In the genomic region with DNA sequence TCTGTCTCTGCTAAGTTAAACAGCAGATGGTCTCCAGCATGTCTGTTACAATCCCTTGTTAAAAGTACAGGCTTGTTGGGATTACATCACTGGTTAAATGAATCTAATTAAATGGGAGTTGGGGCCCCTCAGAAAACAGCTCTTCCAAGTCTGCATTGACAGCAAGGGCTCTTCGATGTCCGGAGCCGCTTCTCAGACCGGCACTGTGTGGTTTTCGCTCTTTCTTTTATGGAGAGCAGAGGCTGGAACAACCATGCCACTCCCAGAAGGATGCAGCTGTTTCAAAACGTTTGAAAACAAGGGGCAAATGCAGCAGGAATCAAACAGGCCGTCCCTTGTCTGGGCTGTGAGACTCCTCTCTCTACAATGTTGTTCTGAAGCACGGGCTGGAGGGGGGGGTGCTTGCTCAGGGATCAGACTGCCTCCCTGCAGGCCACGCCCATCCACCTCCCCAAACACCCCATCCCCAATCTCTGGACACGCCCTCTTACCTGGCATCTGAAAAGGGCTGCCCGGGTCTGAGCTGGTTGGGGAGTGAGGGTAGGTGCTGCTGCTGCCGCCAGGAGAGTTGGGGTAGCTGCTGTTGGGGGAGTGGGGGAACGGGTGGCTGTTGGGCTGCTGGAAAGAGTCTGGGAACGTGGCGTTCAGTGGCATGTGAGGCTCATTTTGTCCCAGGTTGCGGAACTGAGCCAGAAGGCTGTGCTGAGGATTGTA, we compare ENCODE assay signal across 10 mouse cellular contexts. TPM values are rescaled to one million over a fixed set of nuclear protein-coding genes. Genes with fewer than 3 reads are reported as not detected.
A peak's percentile ranks its signal among the peaks of the same experiment; 100 is the strongest.
DNase-seq lines count a peak whose midpoint lies in the region; ATAC-seq lines count a peak whose summit lies in the region.
"Had no signal": no experiment of that assay in that cellular context is flagged by ENCODE, and none has a peak within 500 bp of the region (broad histone marks: within the 10 kb centered on the region; RNA-seq: fewer than 3 reads in every experiment).

No protein-coding gene starts in this region.

- peak; percentile 18 for DNase-seq in embryo, embryonic 10.5 days (ENCODE audit: low spot score)
- no peak for DNase-seq in embryo, embryonic 10 days (ENCODE audit: low spot score)
- DNase-seq in brain, adult 2 months (ENCODE audit: low read depth, low spot score): peak; percentile 82
- no peak for DNase-seq in spleen, postnatal 36 days (ENCODE audit: low spot score in 2 of 2)
- no peak for DNase-seq in kidney, adult 18-20 months
- DNase-seq: kidney, postnatal 10 days; lung, embryonic 14.5 days had no signal

- H3K4me1 ChIP-seq in hindbrain, embryonic 15.5 days (replicated peaks): peaks cover 15% of the 10 kb centered on the region
- peaks cover 5% of the 10 kb centered on the region for H3K4me1 ChIP-seq in midbrain, embryonic 16.5 days (ENCODE audit: control insufficient read depth, insufficient read depth, low read length)

- peaks cover 13% of the 10 kb centered on the region; the same call in 1 of the 2 replicates for H3K36me3 ChIP-seq in hindbrain, embryonic 15.5 days
- H3K36me3 ChIP-seq in midbrain, embryonic 16.5 days (ENCODE audit: control insufficient read depth, insufficient read depth, low read length): 0 out of 2 replicates have a peak, but pooled peaks cover 6% of the 10 kb centered on the region

- 40% methylated on average over 16 of the region's 16 CpGs for WGBS in hindbrain, embryonic 15.5 days
- WGBS in midbrain, embryonic 16.5 days: 31% methylated on average over 16 of the region's 16 CpGs

- no peaks in the 10 kb centered on the region for H3K27me3 ChIP-seq in hindbrain, embryonic 15.5 days
- H3K27me3 ChIP-seq in midbrain, embryonic 16.5 days (ENCODE audit: control insufficient read depth, insufficient read depth, low read depth, low read length): no peaks in the 10 kb centered on the region

- no peaks in the 10 kb centered on the region for H3K9me3 ChIP-seq in hindbrain, embryonic 15.5 days
- H3K9me3 ChIP-seq in midbrain, embryonic 16.5 days (replicated peaks; ENCODE audit: control insufficient read depth, low read length, poor library complexity, severe bottlenecking): no peaks in the 10 kb centered on the region

- H3K27ac ChIP-seq in hindbrain, embryonic 15.5 days (replicated peaks): no peak overlapping the region
- H3K27ac ChIP-seq in midbrain, embryonic 16.5 days (ENCODE audit: low read length): no peak overlapping the region

- H3K9ac ChIP-seq in hindbrain, embryonic 15.5 days: no peak overlapping the region
- peak overlapping the region; percentile 7 for H3K9ac ChIP-seq in midbrain, embryonic 16.5 days (ENCODE audit: low read depth, low read length)
- H3K9ac ChIP-seq: lung, embryonic 14.5 days had no signal

- H3K4me2 ChIP-seq in hindbrain, embryonic 15.5 days: no peak overlapping the region
- H3K4me2 ChIP-seq in midbrain, embryonic 16.5 days (ENCODE audit: low read length): no peak overlapping the region
- H3K4me2 ChIP-seq: lung, embryonic 14.5 days had no signal

- H3K4me3 ChIP-seq in hindbrain, embryonic 15.5 days: no peak overlapping the region
- no peak overlapping the region for H3K4me3 ChIP-seq in midbrain, embryonic 16.5 days (ENCODE audit: low read depth, low read length)

- peak; percentile 36; the same call in 1 of the 2 replicates for ATAC-seq in hindbrain, embryonic 15.5 days (ENCODE audit: low FRiP score, low read depth)
- peak; percentile 24 for ATAC-seq in midbrain, embryonic 16.5 days
- ATAC-seq in megakaryocyte-erythroid progenitor cell, adult 5-6 weeks (replicated peaks; ENCODE audit: low FRiP score, low TSS enrichment, poor library complexity, severe bottlenecking): no peak

RNA-seq across cellular contexts. Expression of a gene that starts 43.4 kb away (rescaled TPM):
- polyA plus RNA-seq in hindbrain, embryonic 15.5 days (2015; fragmentation: Nextera tagmentation; extraction: Ambion mirVana): 57.6 and 62.9 TPM in 2 replicates
- polyA plus RNA-seq in midbrain, embryonic 16.5 days (2015; fragmentation: Nextera tagmentation; extraction: Ambion mirVana): 58.7 and 66.6 TPM in 2 replicates
- total RNA-seq in megakaryocyte-erythroid progenitor cell, adult 5-6 weeks (2014; fragmentation: Nextera tagmentation): 4.2 and 5.1 TPM in 2 replicates
- total RNA-seq in megakaryocyte-erythroid progenitor cell, adult 5-6 weeks (2017): 1.8 and 8.9 TPM in 2 replicates

Comparison
In these comparisons a context has a peak if more than half of its experiments do, and no peak if none do; other contexts are left out.
1. DNase-seq: peak in embryo, embryonic 10.5 days (single experiment) and brain, adult 2 months (single experiment); none in embryo, embryonic 10 days (single experiment), spleen, postnatal 36 days (0 of 2) and kidney, adult 18-20 months (single experiment).